Mouse (Mus musculus) liver, embryonic 12.5 days (tissue): ENCODE measurements at regions not wholly inside any gene's neighbourhood (a gene's known extent, or its start where the extent isn't known, plus 50 kb on each side); places are given as distances from the start of the nearest gene placed in this dataset.
A peak's percentile ranks its signal among the peaks of the same experiment; 100 is the strongest.

Experiments used
- ATAC-seq: fragments of 200-750 bp; cut with Nextera tagmentation; 2 replicates; pipeline ENCODE4 v1.8.0; 2017; ENCODE audit warnings: moderate number of reproducible peaks, mild to moderate bottlenecking, moderate library complexity
- H3K27ac ChIP-seq: fragments of 300-500 bp; sonication (generic); 2 replicates; pipeline ENCODE4 v1.5.1; 2016; ENCODE audit warnings: mild to moderate bottlenecking
- H3K27me3 ChIP-seq: fragments of 300-500 bp; sonication (generic); replicated peaks from 2 replicates; pipeline ENCODE4 v1.6.1; 2016; ENCODE audit warnings: mild to moderate bottlenecking, moderate library complexity
- H3K36me3 ChIP-seq: fragments of 300-500 bp; sonication (generic); 2 replicates; pipeline ENCODE4 v1.6.1; 2016; ENCODE audit warnings: mild to moderate bottlenecking, moderate library complexity
- H3K4me1 ChIP-seq: fragments of 300-500 bp; sonication (generic); 2 replicates; pipeline ENCODE4 v1.6.1; 2016
- H3K4me2 ChIP-seq: fragments of 300-500 bp; sonication (generic); 2 replicates; pipeline ENCODE4 v1.6.1; 2016; ENCODE audit warnings: mild to moderate bottlenecking, moderate library complexity
- H3K4me3 ChIP-seq: fragments of 300-500 bp; sonication (generic); 2 replicates; pipeline ENCODE4 v1.5.1; 2016; ENCODE audit warnings: mild to moderate bottlenecking, moderate library complexity
- H3K9ac ChIP-seq: fragments of 300-500 bp; sonication (generic); 2 replicates; pipeline ENCODE4 v1.6.1; 2016; ENCODE audit warnings: mild to moderate bottlenecking, moderate library complexity
- H3K9me3 ChIP-seq: fragments of 300-500 bp; sonication (generic); replicated peaks from 2 replicates; pipeline ENCODE4 v1.6.1; 2016; ENCODE audit warnings: mild to moderate bottlenecking, moderate library complexity
- WGBS: fragments of 180-500 bp; shearing (Covaris S2); methylation state at CpG from one replicate; pipeline ENCODE4 v1.1.7; 2016; ENCODE audit not compliant: insufficient replicate concordance; 5-methylcytosine and 5-hydroxymethylcytosine counted together

DNA sequence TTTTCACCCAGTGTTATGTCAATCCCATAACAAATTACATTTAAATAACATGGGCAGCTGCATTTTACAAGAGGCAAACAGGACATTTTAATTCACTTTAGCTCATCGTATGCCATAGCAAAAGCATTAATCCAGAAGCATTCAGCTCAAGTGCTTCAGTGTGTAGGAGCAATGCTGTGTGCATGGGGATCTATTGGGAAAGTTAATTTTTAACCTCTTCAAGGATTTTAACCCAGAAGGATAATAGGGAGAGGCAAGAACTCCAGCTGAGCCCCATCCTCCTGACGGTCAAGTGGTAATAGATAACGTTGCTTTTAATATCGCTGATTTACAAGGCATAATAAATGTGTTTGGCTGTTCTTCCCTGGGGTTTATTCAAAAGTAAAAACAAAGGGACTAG lies 105.1 kb upstream of the Zfand5 start:
- 67% methylated on average over 4 of the region's 4 CpGs for WGBS
- H3K4me2 ChIP-seq = no peak overlapping the region
- no peak for ATAC-seq

GRCm38 (mm10) chr19:21166465-21166860 lies 105.6 kb upstream of the Zfand5 start:
- Histone ChIP-seq H3K9me3 (no peaks in the 10 kb centered on the region), H3K4me3 (no peak overlapping the region), H3K36me3 (no peaks in the 10 kb centered on the region), H3K4me2 (no peak overlapping the region), H3K27me3 (no peaks in the 10 kb centered on the region), H3K4me1 (no peaks in the 10 kb centered on the region), H3K9ac (no peak overlapping the region), H3K27ac (no peak overlapping the region)
- ATAC-seq = no peak
- 70% methylated on average over 5 of the region's 5 CpGs for WGBS

More for the DNA sequence above, 105.1 kb upstream of the Zfand5 start:
- no peak overlapping the region for H3K4me3 ChIP-seq
- no peaks in the 10 kb centered on the region for H3K4me1 ChIP-seq
- no peaks in the 10 kb centered on the region for H3K27me3 ChIP-seq
- no peaks in the 10 kb centered on the region for H3K36me3 ChIP-seq
- no peaks in the 10 kb centered on the region for H3K9me3 ChIP-seq
- no peak overlapping the region for H3K27ac ChIP-seq
- H3K9ac ChIP-seq = no peak overlapping the region

DNA sequence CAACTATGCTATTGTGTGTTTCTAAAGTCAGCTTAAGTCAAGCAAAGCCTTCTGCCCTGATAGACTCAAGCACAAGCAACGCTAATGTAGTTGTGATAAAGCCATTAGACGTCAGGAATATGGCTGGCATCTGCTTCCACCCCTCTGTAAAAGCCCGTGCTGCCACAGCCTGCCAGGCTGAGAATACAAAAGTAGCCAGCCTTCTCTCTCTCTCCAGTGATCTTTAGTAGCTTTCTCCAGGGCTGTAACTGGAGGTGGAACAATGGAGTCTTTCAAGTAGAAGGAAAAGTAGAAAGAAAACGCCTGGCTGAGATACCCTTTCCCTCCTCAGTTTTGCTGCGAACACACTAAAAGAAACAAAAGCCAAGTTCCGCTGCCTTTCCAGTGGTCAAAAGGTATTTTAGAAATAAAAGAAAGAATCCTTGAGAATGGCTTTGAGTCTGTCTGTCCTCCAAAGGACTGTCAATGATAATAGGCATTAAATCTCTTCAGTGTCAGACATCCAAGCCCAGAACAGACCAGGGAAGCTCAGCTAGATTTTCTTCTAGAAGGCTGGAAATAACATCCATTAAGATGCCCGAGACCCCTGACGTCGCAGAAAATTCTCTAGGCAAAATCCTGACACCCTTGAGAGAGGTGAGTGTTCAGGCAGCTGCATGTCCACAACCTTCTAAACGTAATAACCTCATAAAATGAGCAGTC lies 106.2 kb upstream of the Zfand5 start:
- Histone ChIP-seq H3K4me2 (no peak overlapping the region), H3K9me3 (no peaks in the 10 kb centered on the region), H3K4me3 (no peak overlapping the region), H3K27ac (no peak overlapping the region), H3K27me3 (no peaks in the 10 kb centered on the region), H3K4me1 (no peaks in the 10 kb centered on the region), H3K36me3 (no peaks in the 10 kb centered on the region), H3K9ac (no peak overlapping the region)
- WGBS = 65% methylated on average over 10 of the region's 10 CpGs
- no peak for ATAC-seq

DNA sequence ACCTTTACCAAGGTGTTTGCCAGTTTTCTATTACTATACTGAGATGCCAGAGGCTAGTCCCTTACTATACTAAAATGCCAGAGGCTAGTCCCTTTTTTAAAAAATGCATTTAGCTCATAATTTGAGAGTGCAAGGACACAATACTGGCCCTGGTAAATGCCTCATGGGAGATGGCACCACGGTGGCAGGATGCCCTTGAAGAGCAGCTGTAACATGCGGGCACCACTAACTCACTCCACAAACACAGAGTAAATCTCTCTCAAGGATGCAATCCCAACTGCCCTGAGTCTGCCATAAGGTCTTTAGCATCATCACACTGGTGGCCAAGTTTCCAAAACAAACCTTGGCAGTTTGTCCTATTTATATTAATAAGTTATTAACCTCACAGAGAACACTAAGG lies 108.1 kb upstream of the Zfand5 start:
- Histone ChIP-seq H3K4me3 (no peak overlapping the region), H3K9ac (no peak overlapping the region), H3K36me3 (no peaks in the 10 kb centered on the region), H3K27ac (no peak overlapping the region), H3K27me3 (no peaks in the 10 kb centered on the region), H3K4me1 (no peaks in the 10 kb centered on the region), H3K4me2 (no peak overlapping the region), H3K9me3 (no peaks in the 10 kb centered on the region)
- WGBS = 70% methylated on average over 2 of the region's 2 CpGs
- ATAC-seq = no peak

DNA sequence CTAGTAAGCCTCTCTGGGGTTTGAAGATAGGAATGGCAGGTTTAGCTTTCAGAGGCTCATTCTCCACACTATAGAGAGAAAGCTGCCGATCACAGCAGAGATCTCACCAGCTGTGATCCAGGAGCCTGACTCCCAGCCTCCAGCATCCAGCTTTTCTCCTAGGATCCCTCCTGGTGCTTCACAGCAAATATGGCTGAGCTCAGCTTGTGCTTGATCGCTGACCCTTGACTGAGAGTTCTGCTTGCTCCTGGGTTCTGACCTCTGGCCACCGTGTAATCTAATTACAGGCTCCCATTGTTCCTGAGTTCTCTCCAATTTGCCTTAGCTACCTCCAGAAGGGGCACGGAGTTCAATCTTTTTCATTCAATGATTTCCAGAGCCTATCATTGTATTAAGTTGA lies 111.1 kb upstream of the Zfand5 start:
- H3K27ac ChIP-seq = no peak overlapping the region
- no peak for ATAC-seq

DNA sequence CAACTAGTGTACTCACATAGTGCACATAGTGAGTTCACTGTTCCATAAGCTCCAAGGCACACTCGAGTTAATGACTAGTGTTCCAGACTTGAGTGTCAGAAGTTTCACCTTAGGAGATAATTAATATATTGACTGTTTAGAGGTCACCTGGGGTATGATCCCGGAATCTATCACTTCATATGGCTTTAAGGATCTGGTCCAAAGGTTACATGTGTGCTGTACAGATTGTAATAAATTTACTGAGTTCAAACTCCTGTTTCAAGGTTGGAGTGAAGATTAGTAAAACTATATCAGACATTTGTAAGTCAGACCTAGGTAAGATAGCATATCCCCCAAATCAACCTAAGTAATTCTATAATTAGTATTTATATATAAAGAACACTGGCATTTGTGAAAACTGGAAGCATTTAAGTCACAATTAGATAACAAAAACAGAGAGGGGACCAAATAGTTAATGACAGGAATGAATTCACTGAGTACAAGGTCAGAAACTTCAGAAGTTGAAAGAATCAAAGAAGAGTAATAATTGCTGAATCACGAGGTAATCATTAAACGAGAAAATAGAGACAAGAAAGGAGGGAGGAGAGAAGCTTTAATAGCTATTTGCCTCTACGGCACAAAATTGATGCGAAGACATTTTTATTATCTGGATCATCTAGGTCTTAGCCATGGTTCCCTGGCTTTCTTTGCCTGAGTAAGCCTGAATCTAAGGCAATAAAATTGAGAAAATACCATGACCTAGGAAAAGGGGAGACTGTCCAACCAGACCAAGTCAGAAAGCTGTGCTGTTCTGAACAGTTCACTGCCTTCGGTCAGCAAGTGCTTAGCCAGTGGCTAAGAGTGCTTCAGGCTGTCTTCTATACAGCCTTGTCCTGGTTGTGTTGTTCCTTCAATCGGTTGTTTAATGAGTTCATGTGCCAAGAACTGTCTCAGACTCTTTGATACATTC lies 112.6 kb upstream of the Zfand5 start:
- no peak for ATAC-seq
- Histone ChIP-seq H3K4me3 (no peak overlapping the region), H3K4me2 (no peak overlapping the region), H3K36me3 (no peaks in the 10 kb centered on the region), H3K4me1 (no peaks in the 10 kb centered on the region), H3K9ac (no peak overlapping the region), H3K27ac (no peak overlapping the region), H3K27me3 (no peaks in the 10 kb centered on the region), H3K9me3 (no peaks in the 10 kb centered on the region)
- 71% methylated on average over 8 of the region's 8 CpGs for WGBS

More for the DNA sequence above, 111.1 kb upstream of the Zfand5 start:
- Histone ChIP-seq H3K36me3 (no peaks in the 10 kb centered on the region), H3K4me2 (no peak overlapping the region), H3K9me3 (no peaks in the 10 kb centered on the region), H3K27me3 (no peaks in the 10 kb centered on the region), H3K9ac (no peak overlapping the region), H3K4me1 (no peaks in the 10 kb centered on the region), H3K4me3 (no peak overlapping the region)
- 54% methylated on average over 4 of the region's 4 CpGs for WGBS

- H3K4me2 ChIP-seq = no peak overlapping the region
- ATAC-seq = no peak
- no peak overlapping the region for H3K4me3 ChIP-seq
- H3K27me3 ChIP-seq = no peaks in the 10 kb centered on the region
- WGBS = 63% methylated on average over 1 of the region's 1 CpGs
- H3K36me3 ChIP-seq = no peaks in the 10 kb centered on the region
- no peak overlapping the region for H3K9ac ChIP-seq
- H3K4me1 ChIP-seq = no peaks in the 10 kb centered on the region
- H3K27ac ChIP-seq = no peak overlapping the region
- no peaks in the 10 kb centered on the region for H3K9me3 ChIP-seq
Measured at GRCm38 (mm10) chr19:21154162-21154561, 117.9 kb upstream of the Zfand5 start.

DNA sequence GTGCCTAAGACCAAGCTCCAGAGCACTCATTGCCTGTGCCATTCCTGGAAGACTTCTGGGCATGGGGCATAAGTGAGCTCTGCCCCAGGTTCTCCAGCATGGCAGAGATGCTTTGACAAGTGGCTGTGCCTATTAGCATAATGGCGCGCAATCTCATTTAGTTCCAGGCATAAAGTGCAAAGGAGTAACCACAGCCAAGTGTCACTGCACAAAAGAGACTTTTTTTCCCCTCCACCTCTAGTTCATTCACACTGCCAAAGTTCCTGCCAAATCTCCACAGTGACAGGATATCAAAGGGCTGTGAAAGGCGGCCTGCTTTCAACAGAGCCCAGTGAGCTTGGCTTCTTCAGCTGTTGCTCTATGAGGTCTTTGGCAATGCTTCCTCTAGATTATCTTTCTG lies 120.1 kb upstream of the Zfand5 start:
- H3K27me3 ChIP-seq = no peaks in the 10 kb centered on the region
- ATAC-seq = no peak
- H3K36me3 ChIP-seq = no peaks in the 10 kb centered on the region
- H3K9me3 ChIP-seq = no peaks in the 10 kb centered on the region
- H3K4me1 ChIP-seq = no peaks in the 10 kb centered on the region
- H3K4me3 ChIP-seq = no peak overlapping the region
- H3K4me2 ChIP-seq = no peak overlapping the region
- no peak overlapping the region for H3K27ac ChIP-seq
- WGBS = 80% methylated on average over 3 of the region's 3 CpGs
- no peak overlapping the region for H3K9ac ChIP-seq

DNA sequence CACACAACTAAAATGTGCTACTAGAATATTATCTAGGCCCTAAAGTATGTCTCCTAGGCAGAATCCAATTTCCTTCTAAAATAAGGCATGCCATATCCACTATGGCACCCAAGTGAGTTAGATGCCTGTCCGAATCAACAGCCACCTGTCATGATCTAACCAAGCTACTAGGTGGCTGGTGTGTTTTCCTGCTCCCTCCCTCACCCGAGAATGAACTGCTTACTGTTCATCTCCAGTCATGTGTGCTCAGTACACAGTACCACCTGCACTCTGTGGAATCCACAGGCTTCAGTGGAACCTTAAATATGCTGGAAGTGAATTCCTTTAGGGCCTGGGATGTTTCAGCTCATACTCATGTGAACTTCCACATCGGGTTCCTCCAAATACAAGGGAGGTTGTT lies 121.2 kb upstream of the Zfand5 start:
- Histone ChIP-seq H3K27ac (no peak overlapping the region), H3K9ac (no peak overlapping the region), H3K4me1 (no peaks in the 10 kb centered on the region), H3K27me3 (no peaks in the 10 kb centered on the region), H3K36me3 (no peaks in the 10 kb centered on the region), H3K9me3 (no peaks in the 10 kb centered on the region), H3K4me3 (no peak overlapping the region), H3K4me2 (no peak overlapping the region)
- 60% methylated on average over 3 of the region's 3 CpGs for WGBS
- no peak for ATAC-seq

- Histone ChIP-seq H3K4me2 (no peak overlapping the region), H3K36me3 (no peaks in the 10 kb centered on the region), H3K27me3 (no peaks in the 10 kb centered on the region), H3K9me3 (no peaks in the 10 kb centered on the region), H3K9ac (no peak overlapping the region), H3K4me1 (no peaks in the 10 kb centered on the region), H3K4me3 (no peak overlapping the region), H3K27ac (no peak overlapping the region)
- no peak for ATAC-seq
- WGBS = 84% methylated on average over 1 of the region's 1 CpGs
Measured at GRCm38 (mm10) chr19:21150241-21150640, 121.8 kb upstream of the Zfand5 start.

GRCm38 (mm10) chr19:21146860-21147390 lies 125.2 kb upstream of the Zfand5 start:
- H3K4me3 ChIP-seq = no peak overlapping the region
- H3K4me2 ChIP-seq = no peak overlapping the region
- H3K9ac ChIP-seq = no peak overlapping the region
- no peak for ATAC-seq
- H3K9me3 ChIP-seq = no peaks in the 10 kb centered on the region
- H3K27ac ChIP-seq = no peak overlapping the region
- WGBS = 71% methylated on average over 4 of the region's 4 CpGs
- no peaks in the 10 kb centered on the region for H3K36me3 ChIP-seq
- peaks cover 7% of the 10 kb centered on the region; the same call in 1 of the 2 replicates for H3K4me1 ChIP-seq
- no peaks in the 10 kb centered on the region for H3K27me3 ChIP-seq

DNA sequence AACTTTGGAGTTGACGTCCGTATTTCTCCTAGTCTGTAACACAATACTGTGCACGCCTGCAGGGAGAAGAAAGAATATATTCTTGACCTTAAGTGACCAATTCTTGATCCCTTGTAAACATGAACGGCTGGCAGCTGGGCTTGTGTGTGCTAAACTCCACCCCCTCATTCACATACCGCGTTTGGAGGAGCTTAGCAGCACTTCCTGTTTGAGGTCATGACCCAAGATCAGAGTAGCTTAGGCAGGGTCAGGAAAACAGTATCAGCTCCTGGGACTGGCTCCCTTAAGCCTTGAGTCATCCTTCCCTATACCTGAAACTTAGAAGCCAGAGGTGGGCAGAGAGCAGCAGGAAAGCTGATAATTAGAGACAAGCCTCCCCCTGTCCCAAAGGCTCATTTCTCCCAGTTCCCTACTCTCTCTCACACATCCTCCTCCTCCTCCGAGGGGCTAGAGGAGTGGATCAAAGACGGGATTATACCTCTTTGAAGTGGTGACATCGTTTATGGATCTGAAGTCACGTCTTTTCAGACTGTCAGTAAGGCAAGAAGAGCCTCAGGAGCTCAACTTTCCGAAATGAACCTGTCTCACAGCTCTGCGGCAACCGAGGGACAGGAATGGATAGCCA lies 127.3 kb upstream of the Zfand5 start:
- Histone ChIP-seq H3K9me3 (no peaks in the 10 kb centered on the region), H3K27me3 (no peaks in the 10 kb centered on the region), H3K4me3 (no peak overlapping the region), H3K27ac (no peak overlapping the region), H3K4me2 (peak overlapping the region; percentile 42), H3K36me3 (no peaks in the 10 kb centered on the region), H3K9ac (no peak overlapping the region), H3K4me1 (peaks cover 7% of the 10 kb centered on the region; the same call in 1 of the 2 replicates)
- peak; percentile 74 for ATAC-seq
- WGBS = 26% methylated on average over 13 of the region's 13 CpGs
